Mouse (Mus musculus): Measurements from ENCODE around the gene Alpk3.

Gene Alpk3

GRCm38 (mm10) chr7:81057901-81058711 is 706 bp downstream of the Alpk3 start:
- Histone ChIP-seq H3K36me3 (ENCODE audit: control insufficient read depth, insufficient read depth, low read length, poor library complexity, severe bottlenecking) (no peaks in the 10 kb centered on the region), H3K27me3 (ENCODE audit: control insufficient read depth, insufficient read depth, low read length, poor library complexity, severe bottlenecking) (no peaks in the 10 kb centered on the region; the same call in 1 of the 2 replicates)
- no peak for DNase-seq (ENCODE audit: low read depth, low spot score)

GRCm38 (mm10) chr7:81058712-81059154 is 1.3 kb downstream of the Alpk3 start:
- no peak for DNase-seq (ENCODE audit: low read depth, low spot score)
- no peaks in the 10 kb centered on the region for H3K36me3 ChIP-seq (ENCODE audit: control insufficient read depth, insufficient read depth, low read length, poor library complexity, severe bottlenecking)
- no peaks in the 10 kb centered on the region; the same call in 1 of the 2 replicates for H3K27me3 ChIP-seq (ENCODE audit: control insufficient read depth, insufficient read depth, low read length, poor library complexity, severe bottlenecking)

GRCm38 (mm10) chr7:81059388-81059787 is 2.0 kb downstream of the Alpk3 start:
- Histone ChIP-seq H3K36me3 (ENCODE audit: control insufficient read depth, insufficient read depth, low read length, poor library complexity, severe bottlenecking) (no peaks in the 10 kb centered on the region), H3K27me3 (ENCODE audit: control insufficient read depth, insufficient read depth, low read length, poor library complexity, severe bottlenecking) (no peaks in the 10 kb centered on the region; the same call in 1 of the 2 replicates)
- no peak for DNase-seq (ENCODE audit: low read depth, low spot score)

GRCm38 (mm10) chr7:81060908-81061307 is 3.5 kb downstream of the Alpk3 start:
- Histone ChIP-seq H3K36me3 (ENCODE audit: control insufficient read depth, insufficient read depth, low read length, poor library complexity, severe bottlenecking) (no peaks in the 10 kb centered on the region), H3K27me3 (ENCODE audit: control insufficient read depth, insufficient read depth, low read length, poor library complexity, severe bottlenecking) (no peaks in the 10 kb centered on the region; the same call in 1 of the 2 replicates)
- DNase-seq (ENCODE audit: low read depth, low spot score), result peak; percentile 83

- no peaks in the 10 kb centered on the region; the same call in 1 of the 2 replicates for H3K27me3 ChIP-seq (ENCODE audit: control insufficient read depth, insufficient read depth, low read length, poor library complexity, severe bottlenecking)
These were observed 4.5 kb downstream of the Alpk3 start for GRCm38 (mm10) chr7:81061936-81062335.

GRCm38 (mm10) chr7:81063332-81063731 is 5.9 kb downstream of the Alpk3 start:
- no peaks in the 10 kb centered on the region for H3K36me3 ChIP-seq (ENCODE audit: control insufficient read depth, insufficient read depth, low read length, poor library complexity, severe bottlenecking)
- no peaks in the 10 kb centered on the region; the same call in 1 of the 2 replicates for H3K27me3 ChIP-seq (ENCODE audit: control insufficient read depth, insufficient read depth, low read length, poor library complexity, severe bottlenecking)
- no peak for DNase-seq (ENCODE audit: low read depth, low spot score)

More at GRCm38 (mm10) chr7:81061936-81062335, 4.5 kb downstream of the Alpk3 start:
- DNase-seq (ENCODE audit: low read depth, low spot score), result no peak
- no peaks in the 10 kb centered on the region for H3K36me3 ChIP-seq (ENCODE audit: control insufficient read depth, insufficient read depth, low read length, poor library complexity, severe bottlenecking)

GRCm38 (mm10) chr7:81066714-81067113 is 9.3 kb downstream of the Alpk3 start:
- Histone ChIP-seq H3K36me3 (ENCODE audit: control insufficient read depth, insufficient read depth, low read length, poor library complexity, severe bottlenecking) (no peaks in the 10 kb centered on the region), H3K27me3 (ENCODE audit: control insufficient read depth, insufficient read depth, low read length, poor library complexity, severe bottlenecking) (no peaks in the 10 kb centered on the region; the same call in 1 of the 2 replicates)
- no peak for DNase-seq (ENCODE audit: low read depth, low spot score)

- Histone ChIP-seq H3K27me3 (ENCODE audit: control insufficient read depth, insufficient read depth, low read length, poor library complexity, severe bottlenecking) (no peaks in the 10 kb centered on the region), H3K36me3 (ENCODE audit: control insufficient read depth, insufficient read depth, low read length, poor library complexity, severe bottlenecking) (no peaks in the 10 kb centered on the region)
- DNase-seq (ENCODE audit: low read depth, low spot score), result no peak
These were observed 15.1 kb downstream of the Alpk3 start for GRCm38 (mm10) chr7:81072463-81072862.

GRCm38 (mm10) chr7:81073273-81073672 is 15.9 kb downstream of the Alpk3 start:
- Histone ChIP-seq H3K36me3 (ENCODE audit: control insufficient read depth, insufficient read depth, low read length, poor library complexity, severe bottlenecking) (no peaks in the 10 kb centered on the region), H3K27me3 (ENCODE audit: control insufficient read depth, insufficient read depth, low read length, poor library complexity, severe bottlenecking) (no peaks in the 10 kb centered on the region)
- DNase-seq (ENCODE audit: low read depth, low spot score), result no peak

GRCm38 (mm10) chr7:81074546-81074945 is 17.1 kb downstream of the Alpk3 start:
- no peak for DNase-seq (ENCODE audit: low read depth, low spot score)
- H3K36me3 ChIP-seq (ENCODE audit: control insufficient read depth, insufficient read depth, low read length, poor library complexity, severe bottlenecking), result no peaks in the 10 kb centered on the region
- H3K27me3 ChIP-seq (ENCODE audit: control insufficient read depth, insufficient read depth, low read length, poor library complexity, severe bottlenecking), result no peaks in the 10 kb centered on the region

- DNase-seq (ENCODE audit: low read depth, low spot score), result no peak
- Histone ChIP-seq H3K36me3 (ENCODE audit: control insufficient read depth, insufficient read depth, low read length, poor library complexity, severe bottlenecking) (no peaks in the 10 kb centered on the region), H3K27me3 (ENCODE audit: control insufficient read depth, insufficient read depth, low read length, poor library complexity, severe bottlenecking) (no peaks in the 10 kb centered on the region)
These were observed 17.9 kb downstream of the Alpk3 start for GRCm38 (mm10) chr7:81075299-81075698.

- no peaks in the 10 kb centered on the region for H3K27me3 ChIP-seq (ENCODE audit: control insufficient read depth, insufficient read depth, low read length, poor library complexity, severe bottlenecking)
- no peak for DNase-seq (ENCODE audit: low read depth, low spot score)
These were observed 18.3 kb downstream of the Alpk3 start for GRCm38 (mm10) chr7:81075732-81076131.

GRCm38 (mm10) chr7:81077009-81077408 is 19.6 kb downstream of the Alpk3 start:
- DNase-seq (ENCODE audit: low read depth, low spot score), result no peak
- Histone ChIP-seq H3K27me3 (ENCODE audit: control insufficient read depth, insufficient read depth, low read length, poor library complexity, severe bottlenecking) (no peaks in the 10 kb centered on the region), H3K36me3 (ENCODE audit: control insufficient read depth, insufficient read depth, low read length, poor library complexity, severe bottlenecking) (no peaks in the 10 kb centered on the region)

More at GRCm38 (mm10) chr7:81075732-81076131, 18.3 kb downstream of the Alpk3 start:
- H3K36me3 ChIP-seq (ENCODE audit: control insufficient read depth, insufficient read depth, low read length, poor library complexity, severe bottlenecking), result no peaks in the 10 kb centered on the region

- no peaks in the 10 kb centered on the region for H3K27me3 ChIP-seq (ENCODE audit: control insufficient read depth, insufficient read depth, low read length, poor library complexity, severe bottlenecking)
- no peak for DNase-seq (ENCODE audit: low read depth, low spot score)
- H3K36me3 ChIP-seq (ENCODE audit: control insufficient read depth, insufficient read depth, low read length, poor library complexity, severe bottlenecking), result no peaks in the 10 kb centered on the region
These were observed 21.3 kb downstream of the Alpk3 start for GRCm38 (mm10) chr7:81078740-81079139.

- Histone ChIP-seq H3K36me3 (ENCODE audit: control insufficient read depth, insufficient read depth, low read length, poor library complexity, severe bottlenecking) (no peaks in the 10 kb centered on the region), H3K27me3 (ENCODE audit: control insufficient read depth, insufficient read depth, low read length, poor library complexity, severe bottlenecking) (no peaks in the 10 kb centered on the region)
- DNase-seq (ENCODE audit: low read depth, low spot score), result no peak
These were observed 36.1 kb downstream of the Alpk3 start for GRCm38 (mm10) chr7:81093420-81093965.
